ENCODE assay signal across 8 mouse cellular contexts in the genomic region with DNA sequence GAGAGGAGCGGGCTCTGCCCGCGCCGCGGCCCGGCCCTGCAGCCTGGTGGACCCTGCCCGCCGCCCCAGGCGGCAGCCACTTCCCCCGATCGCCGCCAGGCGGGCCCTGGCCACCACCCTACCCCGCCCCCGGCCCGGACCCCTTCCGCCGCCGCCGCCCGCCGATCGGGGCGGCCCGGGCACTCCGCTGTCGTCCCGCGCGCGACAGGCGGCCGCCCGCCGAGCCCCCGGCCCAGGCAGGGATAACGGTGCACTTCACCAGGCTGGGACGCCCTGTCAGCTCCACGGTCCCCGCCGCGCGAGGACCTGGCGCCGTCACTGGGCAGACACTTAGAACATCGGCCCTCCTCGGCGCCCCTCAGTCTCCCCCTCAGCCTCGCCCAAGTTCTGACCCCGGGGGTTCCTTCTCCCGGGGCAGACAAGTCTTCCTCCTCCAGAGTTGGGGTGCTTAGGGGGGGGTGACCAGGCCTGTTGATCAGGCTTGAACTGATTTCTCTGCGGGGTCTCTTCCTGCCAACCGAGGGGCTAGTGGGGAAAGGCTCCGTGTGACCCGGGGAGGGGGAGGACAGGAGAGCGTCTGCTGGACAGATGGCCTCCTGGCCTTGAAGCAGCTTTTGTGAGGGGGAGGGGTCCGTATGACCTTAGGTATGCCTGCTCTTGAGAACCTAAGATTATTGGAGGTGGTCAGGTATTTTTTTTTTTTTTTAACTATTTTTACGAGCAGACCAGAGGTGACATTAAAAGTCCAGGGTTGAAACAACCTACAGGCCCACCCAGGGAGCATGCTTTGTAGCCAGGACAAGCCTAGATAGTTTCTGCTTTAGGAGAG. TPM values are rescaled to one million over a fixed set of nuclear protein-coding genes. Genes with fewer than 3 reads are reported as not detected.
DNase-seq lines count a peak whose midpoint lies in the region; ATAC-seq and TF ChIP-seq lines count a peak whose summit lies in the region.

No protein-coding gene starts in this region.

- H3K9me3 ChIP-seq in forebrain, postnatal 0 days (ENCODE audit: low read length): no peaks in the 10 kb centered on the region
- no peaks in the 10 kb centered on the region for H3K9me3 ChIP-seq in intestine, postnatal 0 days (ENCODE audit: control insufficient read depth)
- no peaks in the 10 kb centered on the region for H3K9me3 ChIP-seq in stomach, postnatal 0 days (ENCODE audit: control insufficient read depth, low read length)

- ATAC-seq in forebrain, postnatal 0 days: peak; percentile 84
- ATAC-seq in intestine, postnatal 0 days: peak; percentile 69
- peak; percentile 24 for ATAC-seq in megakaryocyte progenitor cell, adult 5-6 weeks (replicated peaks; ENCODE audit: poor library complexity)
- ATAC-seq in stomach, postnatal 0 days (ENCODE audit: low FRiP score, low TSS enrichment): peak; percentile 80

- WGBS in cerebellum, adult 2 months: under 1% methylated on average over 57 of the region's 58 CpGs
- WGBS in forebrain, postnatal 0 days: 1% methylated on average over 38 of the region's 58 CpGs
- WGBS in intestine, postnatal 0 days: under 1% methylated on average over 42 of the region's 58 CpGs
- WGBS in stomach, postnatal 0 days: under 1% methylated on average over 36 of the region's 58 CpGs

- peak; percentile 26 for DNase-seq in adrenal gland, adult 8-10 months
- DNase-seq in adrenal gland, adult (ENCODE audit: inconsistent age in 2 of 2, low spot score in 1 of 2): no peak
- DNase-seq in 416B (ENCODE audit: low read depth): peak; percentile 38
- peak; percentile 31 to 52 for DNase-seq in cerebellum, adult 2 months
- peak; percentile 55 for DNase-seq in forebrain, postnatal 0 days
- DNase-seq in stomach, postnatal 0 days (ENCODE audit: low spot score): no peak

- H3K27ac ChIP-seq in cerebellum, adult 2 months (ENCODE audit: insufficient read depth, low read length): peak overlapping the region; percentile 92
- peak overlapping the region; percentile 94 for H3K27ac ChIP-seq in forebrain, postnatal 0 days (ENCODE audit: low read depth, low read length)
- H3K27ac ChIP-seq in intestine, postnatal 0 days (ENCODE audit: low read depth, low read length): peak overlapping the region; percentile 98
- H3K27ac ChIP-seq in stomach, postnatal 0 days (replicated peaks): peak overlapping the region; percentile 97

- H3K9ac ChIP-seq in forebrain, postnatal 0 days: peak overlapping the region; percentile 98
- peak overlapping the region; percentile 95 for H3K9ac ChIP-seq in intestine, postnatal 0 days (ENCODE audit: low read depth, low read length)
- H3K9ac ChIP-seq in stomach, postnatal 0 days (ENCODE audit: low read length): peak overlapping the region; percentile 97

- no peak for TF ChIP-seq CTCF in cerebellum, adult 2 months (IDR thresholded peaks at IDR 0.05; ENCODE audit: borderline replicate concordance, insufficient read depth, low read depth, low read length)
- peak; percentile 27; the same call in 1 of the 2 replicates for TF ChIP-seq CTCF in forebrain, postnatal 0 days (IDR thresholded peaks at IDR 0.05; ENCODE audit: low read depth)
- peak; percentile 55 for TF ChIP-seq CTCF in intestine, postnatal 0 days (IDR thresholded peaks at IDR 0.05; ENCODE audit: low read depth)
- TF ChIP-seq CTCF in stomach, postnatal 0 days (IDR thresholded peaks at IDR 0.05; ENCODE audit: low read depth): peak; percentile 41; the same call in 1 of the 2 replicates

- no peaks in the 10 kb centered on the region for H3K27me3 ChIP-seq in cerebellum, adult 2 months (ENCODE audit: control insufficient read depth, insufficient read depth, low read length)
- H3K27me3 ChIP-seq in forebrain, postnatal 0 days (ENCODE audit: insufficient read depth, low read length): no peaks in the 10 kb centered on the region
- H3K27me3 ChIP-seq in intestine, postnatal 0 days (replicated peaks; ENCODE audit: control insufficient read depth, insufficient read depth, low read length): no peaks in the 10 kb centered on the region
- H3K27me3 ChIP-seq in stomach, postnatal 0 days (ENCODE audit: control insufficient read depth, insufficient read depth, low read length): no peaks in the 10 kb centered on the region

- H3K4me2 ChIP-seq in forebrain, postnatal 0 days (ENCODE audit: low read depth): peak overlapping the region; percentile 74
- H3K4me2 ChIP-seq in intestine, postnatal 0 days (replicated peaks; ENCODE audit: low read depth): peak overlapping the region; percentile 83
- H3K4me2 ChIP-seq in stomach, postnatal 0 days (replicated peaks; ENCODE audit: low read depth): peak overlapping the region; percentile 61

- H3K4me1 ChIP-seq in cerebellum, adult 2 months (ENCODE audit: control insufficient read depth, insufficient read depth, low read length): peaks cover 2% of the 10 kb centered on the region; the same call in 1 of the 2 replicates
- peaks cover 24% of the 10 kb centered on the region for H3K4me1 ChIP-seq in forebrain, postnatal 0 days (ENCODE audit: insufficient read depth)
- H3K4me1 ChIP-seq in intestine, postnatal 0 days (replicated peaks; ENCODE audit: control insufficient read depth, insufficient read depth, low read length): peaks cover 18% of the 10 kb centered on the region
- H3K4me1 ChIP-seq in stomach, postnatal 0 days (replicated peaks; ENCODE audit: control insufficient read depth, insufficient read depth): peaks cover 7% of the 10 kb centered on the region

- H3K4me3 ChIP-seq in cerebellum, adult 2 months (replicated peaks; ENCODE audit: insufficient read depth, low read depth, low read length): peak overlapping the region; percentile 99
- H3K4me3 ChIP-seq in forebrain, postnatal 0 days (ENCODE audit: low read depth, low read length): peak overlapping the region; percentile 92
- H3K4me3 ChIP-seq in intestine, postnatal 0 days (ENCODE audit: low read depth, low read length): peak overlapping the region; percentile 96
- peak overlapping the region; percentile 96 for H3K4me3 ChIP-seq in stomach, postnatal 0 days (ENCODE audit: low read depth, low read length)

- TF ChIP-seq POLR2A in cerebellum, adult 2 months (IDR thresholded peaks at IDR 0.05; ENCODE audit: borderline replicate concordance, insufficient read depth, low read length): no peak

- H3K36me3 ChIP-seq in forebrain, postnatal 0 days (ENCODE audit: insufficient read depth): no peaks in the 10 kb centered on the region
- H3K36me3 ChIP-seq in intestine, postnatal 0 days (ENCODE audit: control insufficient read depth, insufficient read depth): no peaks in the 10 kb centered on the region
- no peaks in the 10 kb centered on the region for H3K36me3 ChIP-seq in stomach, postnatal 0 days (ENCODE audit: control insufficient read depth, insufficient read depth, low read length)

- no peak for TF ChIP-seq EP300 in stomach, postnatal 0 days (optimal IDR thresholded peaks at IDR 0.05)

RNA-seq across cellular contexts. Expression of a gene that starts 0.6 kb away (rescaled TPM):
- total RNA-seq in adrenal gland, adult 8-10 months (2022): 10 to 100 TPM; 21.2 to 31.7 (median 26.4) TPM
- 17.3 and 19.9 TPM in 2 replicates for polyA plus RNA-seq in cerebellum, adult 2 months (2012; rRNA removed)
- total RNA-seq in forebrain, postnatal 0 days (2014; rRNA removed): 22.0 and 22.1 TPM in 2 replicates
- polyA plus RNA-seq in forebrain, postnatal 0 days (2015; fragmentation: Nextera tagmentation; extraction: Ambion mirVana): 3.9 and 5.2 TPM in 2 replicates
- 4.2 and 5.0 TPM in 2 replicates for polyA plus RNA-seq in intestine, postnatal 0 days (2015; fragmentation: Nextera tagmentation; extraction: Ambion mirVana)
- total RNA-seq in megakaryocyte progenitor cell, adult 5-6 weeks (2015): 19.3 and 22.6 TPM in 2 replicates
- total RNA-seq in megakaryocyte progenitor cell, adult 5-6 weeks (2017): 17.3 and 20.8 TPM in 2 replicates
- 3.0 and 4.6 TPM in 2 replicates for polyA plus RNA-seq in stomach, postnatal 0 days (2015; fragmentation: Nextera tagmentation; extraction: Ambion mirVana)

RNA-seq across cellular contexts. Expression of a gene that starts 46.5 kb away (rescaled TPM):
- total RNA-seq in adrenal gland, adult 8-10 months (2022): 100 to 1,000 TPM in 3 of 4 experiments, 10 to 100 TPM in 1; 90.9 to 110 (median 105) TPM
- 46.7 and 51.6 TPM in 2 replicates for polyA plus RNA-seq in cerebellum, adult 2 months (2012; rRNA removed)
- total RNA-seq in forebrain, postnatal 0 days (2014; rRNA removed): 64.6 and 72.5 TPM in 2 replicates
- 133 and 140 TPM in 2 replicates for polyA plus RNA-seq in forebrain, postnatal 0 days (2015; fragmentation: Nextera tagmentation; extraction: Ambion mirVana)
- 140 and 142 TPM in 2 replicates for polyA plus RNA-seq in intestine, postnatal 0 days (2015; fragmentation: Nextera tagmentation; extraction: Ambion mirVana)
- total RNA-seq in megakaryocyte progenitor cell, adult 5-6 weeks (2015): 219 and 228 TPM in 2 replicates
- 452 and 486 TPM in 2 replicates for total RNA-seq in megakaryocyte progenitor cell, adult 5-6 weeks (2017)
- polyA plus RNA-seq in stomach, postnatal 0 days (2015; fragmentation: Nextera tagmentation; extraction: Ambion mirVana): 167 and 168 TPM in 2 replicates

Comparison
In these comparisons a context has a peak if more than half of its experiments do, and no peak if none do; other contexts are left out.
1. DNase-seq: peak in adrenal gland, adult 8-10 months (single experiment), 416B (single experiment), cerebellum, adult 2 months (2 of 2) and forebrain, postnatal 0 days (single experiment); none in adrenal gland, adult (0 of 2) and stomach, postnatal 0 days (single experiment).
2. ATAC-seq: peak in every context shown above with its lines; median percentile 84 in forebrain, postnatal 0 days; 80 in stomach, postnatal 0 days; 69 in intestine, postnatal 0 days; 24 in megakaryocyte progenitor cell, adult 5-6 weeks.
3. Peak in every context shown above with its lines, with median percentiles within 50 percentile points of each other: H3K27ac ChIP-seq, H3K4me3 ChIP-seq, H3K4me2 ChIP-seq and H3K9ac ChIP-seq.